Mouse (Mus musculus): Measurements from ENCODE around the gene Nos2.

DNA sequence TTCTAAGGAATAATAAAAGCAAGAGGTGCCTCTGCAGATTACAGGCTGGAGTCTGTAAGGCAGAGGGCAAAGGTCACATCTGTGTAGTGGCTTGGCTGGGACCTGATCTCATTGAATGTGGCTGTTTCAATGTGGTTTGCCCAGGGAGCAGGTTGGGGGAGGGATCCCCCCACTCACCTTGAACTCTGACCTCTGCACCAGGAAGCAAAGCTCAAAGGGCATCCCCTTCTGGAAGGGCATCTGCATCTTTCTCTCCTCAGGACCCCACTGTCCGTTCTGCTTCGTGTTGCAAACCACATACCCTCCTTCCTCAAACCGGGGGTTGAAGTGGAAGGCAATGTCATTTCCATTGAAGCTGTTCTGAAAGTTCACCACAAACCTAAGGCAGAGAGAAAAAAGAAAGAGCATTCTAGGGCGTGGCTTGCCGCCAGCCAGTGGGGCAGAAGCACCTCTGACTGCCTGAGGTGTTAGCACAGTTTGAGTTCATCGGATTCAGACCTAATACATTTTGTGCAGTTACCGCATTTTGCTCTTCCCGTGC lies 52.3 kb downstream of the Nos2 start:
- no peak for TF ChIP-seq TAL1 (IDR thresholded peaks at IDR 0.05; ENCODE audit: low read length)
- TF ChIP-seq GATA1 (IDR thresholded peaks at IDR 0.05; ENCODE audit: low read length), result no peak
